Comparison of ENCODE assay signal across 8 mouse cellular contexts in genomic region chr6:42349006-42349425, GRCm38 (mm10). TPM values are rescaled to one million over a fixed set of nuclear protein-coding genes. Genes with fewer than 3 reads are reported as not detected.
DNase-seq lines count a peak whose midpoint lies in the region; ATAC-seq and TF ChIP-seq lines count a peak whose summit lies in the region.

No protein-coding gene starts in this region.

- peaks cover 3% of the 10 kb centered on the region; the same call in 1 of the 2 replicates for H3K36me3 ChIP-seq in forebrain, postnatal 0 days (ENCODE audit: insufficient read depth)
- H3K36me3 ChIP-seq in lung, postnatal 0 days (ENCODE audit: insufficient read depth, low read length), result no peaks in the 10 kb centered on the region; the same call in 1 of the 2 replicates

- H3K4me3 ChIP-seq in forebrain, postnatal 0 days (ENCODE audit: low read depth, low read length), result peak overlapping the region; percentile 70
- H3K4me3 ChIP-seq in lung, postnatal 0 days (ENCODE audit: low read depth, low read length), result peak overlapping the region; percentile 99

- peak; percentile 58 for ATAC-seq in forebrain, postnatal 0 days
- ATAC-seq in lung, postnatal 0 days, result peak; percentile 31

- TF ChIP-seq CTCF in forebrain, postnatal 0 days (IDR thresholded peaks at IDR 0.05; ENCODE audit: low read depth), result peak; percentile 51
- peak; percentile 72 for TF ChIP-seq CTCF in lung, postnatal 0 days (IDR thresholded peaks at IDR 0.05)

- peak overlapping the region; percentile 72 for H3K27ac ChIP-seq in forebrain, postnatal 0 days (ENCODE audit: low read depth, low read length)
- peak overlapping the region; percentile 98 for H3K27ac ChIP-seq in lung, postnatal 0 days (ENCODE audit: low read length)

- TF ChIP-seq EP300 in lung, postnatal 0 days (IDR thresholded peaks at IDR 0.05), result no peak; the same call in 1 of the 2 replicates

- H3K4me1 ChIP-seq in forebrain, postnatal 0 days (ENCODE audit: insufficient read depth), result peaks cover 10% of the 10 kb centered on the region
- H3K4me1 ChIP-seq in lung, postnatal 0 days (ENCODE audit: insufficient read depth, low read depth, low read length), result peaks cover 23% of the 10 kb centered on the region; the same call in 1 of the 2 replicates

- peak overlapping the region; percentile 91 for H3K4me2 ChIP-seq in forebrain, postnatal 0 days (ENCODE audit: low read depth)
- peak overlapping the region; percentile 84 for H3K4me2 ChIP-seq in lung, postnatal 0 days (replicated peaks; ENCODE audit: low read depth, low read length)

- H3K27me3 ChIP-seq in forebrain, postnatal 0 days (ENCODE audit: insufficient read depth, low read length), result no peaks in the 10 kb centered on the region
- no peaks in the 10 kb centered on the region for H3K27me3 ChIP-seq in lung, postnatal 0 days (replicated peaks; ENCODE audit: insufficient read depth, low read length)

- peak overlapping the region; percentile 66 for H3K9ac ChIP-seq in forebrain, postnatal 0 days
- H3K9ac ChIP-seq in lung, postnatal 0 days (replicated peaks; ENCODE audit: low read depth), result peak overlapping the region; percentile 96

- no peaks in the 10 kb centered on the region for H3K9me3 ChIP-seq in forebrain, postnatal 0 days (ENCODE audit: low read length)
- no peaks in the 10 kb centered on the region for H3K9me3 ChIP-seq in lung, postnatal 0 days (ENCODE audit: low read length)

- peak; percentile 94 for DNase-seq in NIH3T3 (ENCODE audit: low read depth)
- peak; percentile 82 to 83 for DNase-seq in cerebellum, adult 18-20 months
- DNase-seq in forebrain, postnatal 0 days, result peak; percentile 75
- DNase-seq in heart, postnatal 4 days, result peak; percentile 86
- peak; percentile 58 to 63 for DNase-seq in layer of hippocampus, postnatal 14 days (ENCODE audit: low spot score in 2 of 2)
- DNase-seq in lung, postnatal 0 days (ENCODE audit: low spot score), result peak; percentile 89
- DNase-seq in right cerebral cortex, adult 2 months (ENCODE audit: low spot score in 2 of 2), result peak; percentile 71 to 80
- peak; percentile 83 for DNase-seq in urinary bladder, postnatal 14 days (ENCODE audit: low spot score)

- 2% methylated on average over 11 of the region's 11 CpGs for WGBS in forebrain, postnatal 0 days
- WGBS in lung, postnatal 0 days, result 2% methylated on average over 11 of the region's 11 CpGs

RNA-seq across cellular contexts. Expression of gene Zyx, which starts 0.4 kb away (rescaled TPM):
- total RNA-seq in forebrain, postnatal 0 days (2014; rRNA removed), result 30.5 and 35.6 TPM in 2 replicates
- polyA plus RNA-seq in forebrain, postnatal 0 days (2015; fragmentation: Nextera tagmentation; extraction: Ambion mirVana), result 43.5 and 51.6 TPM in 2 replicates
- 100 to 1,000 TPM; 161 to 166 TPM for total RNA-seq in heart, postnatal 4 days (2021)
- total RNA-seq in layer of hippocampus, postnatal 14 days (2021), result 10 to 100 TPM; 59.4 to 60.1 TPM
- polyA plus RNA-seq in lung, postnatal 0 days (2015; fragmentation: Nextera tagmentation; extraction: Ambion mirVana), result 166 and 183 TPM in 2 replicates

RNA-seq across cellular contexts. Expression of gene Epha1, which starts 24.1 kb away (rescaled TPM):
- total RNA-seq in forebrain, postnatal 0 days (2014; rRNA removed), result 0.62 and 0.86 TPM in 2 replicates
- 0.20 and 0.67 TPM in 2 replicates for polyA plus RNA-seq in forebrain, postnatal 0 days (2015; fragmentation: Nextera tagmentation; extraction: Ambion mirVana)
- total RNA-seq in heart, postnatal 4 days (2021), result under 1 TPM; 0.52 to 0.70 TPM
- total RNA-seq in layer of hippocampus, postnatal 14 days (2021), result under 1 TPM; 0.57 to 0.71 TPM
- polyA plus RNA-seq in lung, postnatal 0 days (2015; fragmentation: Nextera tagmentation; extraction: Ambion mirVana), result 21.8 TPM in 2 replicates

RNA-seq across cellular contexts. Expression of gene Fam131b, which starts 24.6 kb away (rescaled TPM):
- total RNA-seq in forebrain, postnatal 0 days (2014; rRNA removed), result 59.2 and 72.2 TPM in 2 replicates
- polyA plus RNA-seq in forebrain, postnatal 0 days (2015; fragmentation: Nextera tagmentation; extraction: Ambion mirVana), result 5.3 and 5.6 TPM in 2 replicates
- 1 to 10 TPM; 1.6 to 1.7 TPM for total RNA-seq in heart, postnatal 4 days (2021)
- total RNA-seq in layer of hippocampus, postnatal 14 days (2021), result 10 to 100 TPM; 76.4 to 77.5 TPM
- not detected in 2 replicates for polyA plus RNA-seq in lung, postnatal 0 days (2015; fragmentation: Nextera tagmentation; extraction: Ambion mirVana)

RNA-seq across cellular contexts. Expression of gene Tas2r143, which starts 51.0 kb away (rescaled TPM):
- not detected in 2 replicates for total RNA-seq in forebrain, postnatal 0 days (2014; rRNA removed)
- not detected in 2 replicates for polyA plus RNA-seq in forebrain, postnatal 0 days (2015; fragmentation: Nextera tagmentation; extraction: Ambion mirVana)
- total RNA-seq in heart, postnatal 4 days (2021), result under 1 TPM in 1 of 2 experiments, not detected in 1; 0.41 TPM
- not detected for total RNA-seq in layer of hippocampus, postnatal 14 days (2021)
- 0.15 TPM in 1 of 2 replicates, not detected in the other for polyA plus RNA-seq in lung, postnatal 0 days (2015; fragmentation: Nextera tagmentation; extraction: Ambion mirVana)

RNA-seq across cellular contexts. Expression of gene Tas2r135, which starts 56.2 kb away (rescaled TPM):
- total RNA-seq in forebrain, postnatal 0 days (2014; rRNA removed), result 0.77 TPM in 1 of 2 replicates, not detected in the other
- not detected in 2 replicates for polyA plus RNA-seq in forebrain, postnatal 0 days (2015; fragmentation: Nextera tagmentation; extraction: Ambion mirVana)
- total RNA-seq in heart, postnatal 4 days (2021), result under 1 TPM; 0.24 to 0.25 TPM
- total RNA-seq in layer of hippocampus, postnatal 14 days (2021), result under 1 TPM in 1 of 2 experiments, not detected in 1; 0.36 TPM
- polyA plus RNA-seq in lung, postnatal 0 days (2015; fragmentation: Nextera tagmentation; extraction: Ambion mirVana), result 0.18 TPM in 1 of 2 replicates, not detected in the other

Comparison
In these comparisons a context has a peak if more than half of its experiments do, and no peak if none do; other contexts are left out.
1. Peak in every context shown above with its lines: DNase-seq, ATAC-seq, H3K4me3 ChIP-seq and H3K27ac ChIP-seq.
2. RNA of gene Fam131b, which starts 24.6 kb away (total RNA-seq): 76.4 to 77.5 TPM in layer of hippocampus, postnatal 14 days and 59.2 to 72.2 TPM in forebrain, postnatal 0 days; 1.6 to 1.7 TPM in heart, postnatal 4 days; every median in the first group is over 10 times any median in the second.